Mouse (Mus musculus) heart, postnatal 10 days (tissue): ENCODE measurements at regions not wholly inside any gene's neighbourhood (a gene's known extent, or its start where the extent isn't known, plus 50 kb on each side); places are given as distances from the start of the nearest gene placed in this dataset.

Source experiments
- DNase-seq, 2 experiments: peaks; one replicate each; pipeline ENCODE4 v3.0.0; 2021
- intact Hi-C: fragments of 180-260 bp; cut with DNase I; formaldehyde crosslinking; loops from one replicate; pipeline ENCODE4 v1.15.1; 2025

- intact Hi-C loops: no loop called here
- no peak for DNase-seq
Measured at GRCm38 (mm10) chr3:155459701-155460481, 366.7 kb downstream of the Lrriq3 start.

- DNase-seq: no peak
- intact Hi-C loops: no loop called here
Measured at GRCm38 (mm10) chr3:155462095-155462494, 368.9 kb downstream of the Lrriq3 start.

- no peak for DNase-seq
- intact Hi-C loops: no loop called here
Measured at GRCm38 (mm10) chr3:155470742-155471141, 377.5 kb downstream of the Lrriq3 start.

- no peak for DNase-seq
- intact Hi-C loops: no loop called here
Measured at GRCm38 (mm10) chr3:155485487-155485886, 392.3 kb downstream of the Lrriq3 start.

- no peak for DNase-seq
- intact Hi-C loops: no loop called here
Measured at GRCm38 (mm10) chr3:155487877-155488537, 394.8 kb downstream of the Lrriq3 start.

- intact Hi-C loops: no loop called here
- no peak for DNase-seq
Measured at GRCm38 (mm10) chr3:155490670-155491069, 397.4 kb downstream of the Lrriq3 start.

- intact Hi-C loops: no loop called here
- DNase-seq: no peak
Measured at GRCm38 (mm10) chr3:155510161-155510857, 417.1 kb downstream of the Lrriq3 start.

- intact Hi-C loops: no loop called here
Measured at GRCm38 (mm10) chr3:155513885-155514284, 420.7 kb downstream of the Lrriq3 start.

GRCm38 (mm10) chr3:155529312-155529711 is 436.1 kb downstream of the Lrriq3 start:
- no peak for DNase-seq
- intact Hi-C loops: no loop called here

More at GRCm38 (mm10) chr3:155513885-155514284, 420.7 kb downstream of the Lrriq3 start:
- no peak for DNase-seq

GRCm38 (mm10) chr3:155530811-155531210 is 437.6 kb downstream of the Lrriq3 start:
- intact Hi-C loops: no loop called here
- no peak for DNase-seq

- intact Hi-C loops: no loop called here
- no peak for DNase-seq
Measured at GRCm38 (mm10) chr3:155532075-155532474, 438.8 kb downstream of the Lrriq3 start.

GRCm38 (mm10) chr3:155548204-155548603 is 455.0 kb downstream of the Lrriq3 start:
- DNase-seq: no peak
- intact Hi-C loops: no loop called here

- intact Hi-C loops: no loop called here
- DNase-seq: no peak
Measured at GRCm38 (mm10) chr3:155577111-155577510, 483.9 kb downstream of the Lrriq3 start.

GRCm38 (mm10) chr3:155604001-155604400 is 510.8 kb downstream of the Lrriq3 start:
- no peak for DNase-seq
- intact Hi-C loops: no loop called here
